Mouse (Mus musculus) megakaryocyte-erythroid progenitor cell, adult 5 weeks (primary cell): ENCODE data around the gene Scaf4. TPM values are rescaled to one million over a fixed set of nuclear protein-coding genes. Genes with fewer than 3 reads are reported as not detected.

ENCODE experiments used
- polyA plus RNA-seq: library from polyadenylated mRNA; stranded (reverse); fragments of >175 nt; gene quantifications from 2 replicates; pipeline ENCODE4 v1.2.3, GENCODE M21; 2012

The Scaf4 gene
- polyA plus RNA-seq: 204 and 262 TPM in 2 replicates

DNA sequence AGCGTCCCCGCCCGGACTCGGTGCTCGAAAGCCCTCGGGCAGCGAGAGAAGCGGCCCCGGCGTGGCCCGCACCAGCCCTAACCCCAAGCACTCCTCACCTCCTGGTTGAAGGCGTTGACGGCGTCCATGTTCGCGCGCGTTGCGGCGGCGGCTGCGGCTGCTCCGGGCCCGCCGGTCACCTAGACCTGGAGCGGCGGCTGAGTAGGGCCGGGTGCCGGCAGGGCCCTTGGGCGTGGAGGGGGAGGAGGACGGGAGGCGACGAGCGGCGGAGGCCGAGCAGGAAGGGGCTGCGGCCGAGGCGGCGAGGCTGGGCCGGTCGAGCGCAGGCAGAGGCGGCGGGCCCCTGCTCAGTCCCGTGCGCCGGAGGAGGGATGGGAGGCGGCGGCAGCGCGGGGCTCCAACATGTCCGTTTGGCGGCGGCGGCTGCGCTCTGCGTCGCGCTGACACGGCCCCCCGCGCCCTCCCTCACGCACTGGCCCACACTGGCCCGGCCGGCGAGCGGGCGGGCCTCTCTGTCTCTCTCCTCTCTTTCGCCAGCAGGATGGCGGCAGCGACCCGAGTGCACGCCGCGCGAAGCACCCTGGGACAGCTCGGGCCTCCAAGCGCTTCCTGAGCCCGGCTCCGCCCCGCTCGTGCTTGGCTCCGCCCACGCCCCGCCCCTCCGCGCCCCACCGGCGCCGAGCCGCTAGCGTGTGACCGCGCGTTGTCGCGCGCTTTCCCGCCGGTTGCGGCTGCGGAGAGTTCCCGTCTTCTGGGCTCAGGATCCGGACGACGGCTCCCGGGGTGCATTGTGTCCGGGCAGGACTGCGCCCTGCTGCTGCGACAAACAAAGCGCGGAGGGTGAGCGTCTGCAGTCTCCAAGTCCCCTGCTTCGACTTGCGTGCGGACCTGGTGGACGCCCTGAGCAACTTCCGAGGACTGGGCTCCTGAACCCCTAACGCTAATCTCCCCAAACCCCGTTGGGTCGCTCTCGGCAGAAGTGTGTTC lies at the start of gene Scaf4:
Scaf4 (minus strand) TSS at position 599 of the 987 bp plus-strand sequence.

DNA sequence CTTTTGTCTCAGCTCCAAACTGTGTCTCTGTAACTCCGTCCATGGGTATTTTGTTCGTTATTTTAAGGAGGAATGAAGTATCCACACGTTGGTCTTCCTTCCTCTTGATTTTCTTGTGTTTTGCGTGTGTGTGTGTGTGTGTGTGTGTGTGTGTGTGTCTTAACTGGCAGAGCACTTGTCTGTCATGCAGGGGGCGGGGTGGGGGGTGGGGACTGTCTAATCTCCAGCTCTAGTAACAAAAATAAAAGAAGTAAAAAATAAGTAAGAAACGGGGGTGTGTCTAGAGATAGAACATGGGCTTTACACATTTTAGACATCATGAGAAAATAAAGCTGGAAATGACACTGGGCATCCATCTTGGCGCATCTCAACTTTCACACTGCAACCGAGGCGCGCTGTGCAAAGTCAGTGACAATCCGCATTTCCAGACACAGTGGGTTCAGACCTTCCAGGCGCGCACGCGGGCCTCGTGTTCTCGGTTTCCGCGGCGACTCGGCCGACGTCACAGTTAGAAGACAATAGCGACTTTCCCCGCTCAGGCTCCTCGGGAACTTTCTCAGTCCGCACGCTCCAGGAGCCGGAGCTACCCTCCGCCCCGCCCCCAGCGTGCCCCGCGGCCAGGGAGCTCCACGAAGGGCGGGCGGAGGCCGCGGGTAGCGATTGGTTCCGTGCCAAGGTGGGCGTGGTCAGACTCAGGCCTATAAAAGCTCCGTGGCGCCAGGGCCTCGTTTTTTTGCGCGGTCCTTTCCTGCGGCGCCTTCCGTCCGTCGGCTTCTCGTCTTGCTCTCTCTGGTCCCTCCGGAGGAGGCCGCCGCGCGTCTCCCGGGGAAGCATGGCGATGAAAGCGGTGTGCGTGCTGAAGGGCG lies 64.0 kb downstream of the Scaf4 start, which contains the start of gene Sod1:
Sod1 (plus strand) TSS at position 729 of the 866 bp plus-strand sequence.

Other genes with a start within 250 kb of the Scaf4 start
- 38.6 and 51.0 TPM in 2 replicates for gene Tiam1, start 140.7 kb downstream of the Scaf4 start, polyA plus RNA-seq
- 603 and 614 TPM in 2 replicates for gene Sod1, start 63.7 kb downstream of the Scaf4 start, polyA plus RNA-seq
- gene Hunk, start 101.5 kb upstream of the Scaf4 start, polyA plus RNA-seq: not detected in 2 replicates